Mouse (Mus musculus) NIH3T3 (cell line): ENCODE results near the gene Gm4952.
A peak's percentile ranks its signal among the peaks of the same experiment; 100 is the strongest.
"Not testable (repeated sequence)": the region's sequence is repeated elsewhere in the genome, so short reads cannot be mapped to it uniquely, and the experiment has no call there.

Experiments used
- DNase-seq: peaks from one replicate; pipeline ENCODE4 v3.0.0-alpha.2; 2012; ENCODE audit warnings: low read depth

The Gm4952 gene

GRCm38 (mm10) chr19:12600684-12601480 lies 1.1 kb downstream of the Gm4952 start:
- DNase-seq, result no peak

- DNase-seq, result no peak
These were observed 8.6 kb downstream of the Gm4952 start for GRCm38 (mm10) chr19:12608336-12608735.

GRCm38 (mm10) chr19:12613646-12614045 lies 13.9 kb downstream of the Gm4952 start:
- no peak for DNase-seq

- no peak for DNase-seq
These were observed 33.4 kb downstream of the Gm4952 start, which contains the start of gene Glyat for GRCm38 (mm10) chr19:12633176-12633575. Gene Glyat (plus strand): TSS chr19:12633308.

GRCm38 (mm10) chr19:12634259-12634658 lies 34.5 kb downstream of the Gm4952 start:
- no peak for DNase-seq

- no peak for DNase-seq
These were observed 35.2 kb downstream of the Gm4952 start for GRCm38 (mm10) chr19:12634963-12635362.

- DNase-seq, result no peak
These were observed 37.1 kb downstream of the Gm4952 start for GRCm38 (mm10) chr19:12636863-12637262.

GRCm38 (mm10) chr19:12638049-12638448 lies 38.3 kb downstream of the Gm4952 start:
- DNase-seq, result peak; percentile 8

- DNase-seq, result no peak
These were observed 49.7 kb downstream of the Gm4952 start for GRCm38 (mm10) chr19:12649511-12649910.

GRCm38 (mm10) chr19:12666156-12666555 lies 66.4 kb downstream of the Gm4952 start:
- no peak for DNase-seq

GRCm38 (mm10) chr19:12668601-12669000 lies 68.8 kb downstream of the Gm4952 start:
- not testable (repeated sequence) for DNase-seq

- no peak for DNase-seq
These were observed 70.4 kb downstream of the Gm4952 start, which contains the start of gene Olfr1442 for GRCm38 (mm10) chr19:12670139-12670538. Gene Olfr1442 (plus strand): TSS chr19:12670439.

GRCm38 (mm10) chr19:12671051-12671450 lies 71.3 kb downstream of the Gm4952 start:
- DNase-seq, result no peak

- no peak for DNase-seq
These were observed 78.0 kb downstream of the Gm4952 start, which contains the start of gene Olfr1443 for GRCm38 (mm10) chr19:12677812-12678211. Gene Olfr1443 (plus strand): TSS chr19:12678112.
